In genomic region chr15:99415793-99416192, GRCm38 (mm10) we compare ENCODE assay signal across 8 mouse cellular contexts. TPM values are rescaled to one million over a fixed set of nuclear protein-coding genes. Genes with fewer than 3 reads are reported as not detected.
DNase-seq lines count a peak whose midpoint lies in the region; ATAC-seq and TF ChIP-seq lines count a peak whose summit lies in the region.

No protein-coding gene starts in this region.

- no peak overlapping the region for H3K9ac ChIP-seq in hindbrain, postnatal 0 days (replicated peaks; ENCODE audit: low read length)

- H3K4me3 ChIP-seq in hindbrain, postnatal 0 days (ENCODE audit: low read length), result no peak overlapping the region
- peak overlapping the region; percentile 86 for H3K4me3 ChIP-seq in megakaryocyte, embryonic 14.5 days (replicated peaks)

- peak; percentile 60; the same call in 1 of the 2 replicates for TF ChIP-seq CTCF in brain, embryonic 14.5 days (IDR thresholded peaks at IDR 0.05; ENCODE audit: borderline replicate concordance, extremely low read depth, insufficient read depth, insufficient read length)
- peak; percentile 74 for TF ChIP-seq CTCF in hindbrain, postnatal 0 days (IDR thresholded peaks at IDR 0.05; ENCODE audit: low read depth)

- H3K9me3 ChIP-seq in hindbrain, postnatal 0 days (ENCODE audit: low read length), result no peaks in the 10 kb centered on the region
- no peaks in the 10 kb centered on the region for H3K9me3 ChIP-seq in megakaryocyte, embryonic 14.5 days

- 26% methylated on average over 2 of the region's 2 CpGs for WGBS in hindbrain, postnatal 0 days

- no peak for TF ChIP-seq POLR2A in brain, embryonic 14.5 days (IDR thresholded peaks at IDR 0.05; ENCODE audit: borderline replicate concordance, extremely low read depth, insufficient read depth, insufficient read length, poor library complexity, severe bottlenecking)

- intact Hi-C loops in left cerebral cortex, postnatal 14 days (cut with DNase I), result loop anchor here (1.0 to 10.0 kb wide), 2 partner anchors 56 to 259 kb away; partner anchors contain the start of gene Asic1

- H3K27me3 ChIP-seq in hindbrain, postnatal 0 days (ENCODE audit: insufficient read depth, low read length), result no peaks in the 10 kb centered on the region
- H3K27me3 ChIP-seq in megakaryocyte, embryonic 14.5 days (replicated peaks), result no peaks in the 10 kb centered on the region

- no peak overlapping the region for H3K27ac ChIP-seq in hindbrain, postnatal 0 days

- DNase-seq in adrenal gland, postnatal 14 days, result peak; percentile 70
- DNase-seq in adrenal gland, postnatal 4 days (ENCODE audit: low spot score in 2 of 2), result no peak
- DNase-seq in left cerebral cortex, postnatal 14 days (ENCODE audit: low spot score in 2 of 2), result peak; percentile 61 to 67
- DNase-seq in left cerebral cortex, adult 8-10 months (ENCODE audit: low spot score in 2 of 2), result no peak
- no peak for DNase-seq in brain, embryonic 14.5 days (ENCODE audit: low read depth)
- DNase-seq in hindbrain, postnatal 0 days (ENCODE audit: low spot score), result peak; percentile 54
- no peak for DNase-seq in ovary, adult 18-20 months (ENCODE audit: low spot score)

- H3K4me2 ChIP-seq in hindbrain, postnatal 0 days (ENCODE audit: low read depth, low read length), result no peak overlapping the region

- no peak for ATAC-seq in hindbrain, postnatal 0 days

- peaks cover 4% of the 10 kb centered on the region for H3K4me1 ChIP-seq in hindbrain, postnatal 0 days (ENCODE audit: insufficient read depth, low read length)
- peaks cover 48% of the 10 kb centered on the region for H3K4me1 ChIP-seq in megakaryocyte, embryonic 14.5 days

- H3K36me3 ChIP-seq in hindbrain, postnatal 0 days (ENCODE audit: insufficient read depth, low read length), result no peaks in the 10 kb centered on the region
- H3K36me3 ChIP-seq in megakaryocyte, embryonic 14.5 days (replicated peaks; ENCODE audit: low read length), result peaks cover 26% of the 10 kb centered on the region

RNA-seq across cellular contexts. Expression of gene Tmbim6, which starts 23.1 kb away (rescaled TPM):
- total RNA-seq in adrenal gland, postnatal 14 days (2021), result 571 and 598 TPM in 2 replicates
- 100 to 1,000 TPM; 520 to 533 TPM for total RNA-seq in adrenal gland, postnatal 4 days (2021)
- total RNA-seq in left cerebral cortex, postnatal 14 days (2021), result 100 to 1,000 TPM; 330 to 349 TPM
- 100 to 1,000 TPM; 336 to 365 (median 345) TPM for total RNA-seq in left cerebral cortex, adult 8-10 months (2022)
- 214 and 221 TPM in 2 replicates for polyA plus RNA-seq in brain, embryonic 14.5 days (2012; rRNA removed)
- 323 and 346 TPM in 2 replicates for total RNA-seq in hindbrain, postnatal 0 days (2014; rRNA removed)
- polyA plus RNA-seq in hindbrain, postnatal 0 days (2015; fragmentation: Nextera tagmentation; extraction: Ambion mirVana), result 355 and 374 TPM in 2 replicates
- 206 and 441 TPM in 2 replicates for polyA plus RNA-seq in megakaryocyte, embryonic 14.5 days (2012; ENCODE audit: insufficient read depth, low replicate concordance)

RNA-seq across cellular contexts. Expression of gene Nckap5l, which starts 41.8 kb away (rescaled TPM):
- total RNA-seq in adrenal gland, postnatal 14 days (2021), result 25.6 and 29.0 TPM in 2 replicates
- 10 to 100 TPM; 35.7 to 44.5 TPM for total RNA-seq in adrenal gland, postnatal 4 days (2021)
- 10 to 100 TPM; 27.6 to 35.6 TPM for total RNA-seq in left cerebral cortex, postnatal 14 days (2021)
- total RNA-seq in left cerebral cortex, adult 8-10 months (2022), result 10 to 100 TPM; 19.1 to 22.9 (median 19.5) TPM
- polyA plus RNA-seq in brain, embryonic 14.5 days (2012; rRNA removed), result 18.6 and 29.0 TPM in 2 replicates
- total RNA-seq in hindbrain, postnatal 0 days (2014; rRNA removed), result 19.5 and 23.4 TPM in 2 replicates
- polyA plus RNA-seq in hindbrain, postnatal 0 days (2015; fragmentation: Nextera tagmentation; extraction: Ambion mirVana), result 10.0 and 11.4 TPM in 2 replicates
- polyA plus RNA-seq in megakaryocyte, embryonic 14.5 days (2012; ENCODE audit: insufficient read depth, low replicate concordance), result 13.8 and 16.8 TPM in 2 replicates

RNA-seq across cellular contexts. Expression of gene Fmnl3, which starts 45.5 kb away (rescaled TPM):
- total RNA-seq in adrenal gland, postnatal 14 days (2021), result 21.3 and 31.3 TPM in 2 replicates
- total RNA-seq in adrenal gland, postnatal 4 days (2021), result 10 to 100 TPM; 41.0 to 45.6 TPM
- 10 to 100 TPM; 11.3 to 13.4 TPM for total RNA-seq in left cerebral cortex, postnatal 14 days (2021)
- total RNA-seq in left cerebral cortex, adult 8-10 months (2022), result 10 to 100 TPM; 10.7 to 14.2 (median 12.7) TPM
- polyA plus RNA-seq in brain, embryonic 14.5 days (2012; rRNA removed), result 27.4 and 30.1 TPM in 2 replicates
- 11.9 and 15.2 TPM in 2 replicates for total RNA-seq in hindbrain, postnatal 0 days (2014; rRNA removed)
- 8.0 and 8.2 TPM in 2 replicates for polyA plus RNA-seq in hindbrain, postnatal 0 days (2015; fragmentation: Nextera tagmentation; extraction: Ambion mirVana)
- polyA plus RNA-seq in megakaryocyte, embryonic 14.5 days (2012; ENCODE audit: insufficient read depth, low replicate concordance), result 4.4 and 6.8 TPM in 2 replicates

RNA-seq across cellular contexts. Expression of gene Bcdin3d, which starts 58.7 kb away (rescaled TPM):
- 3.9 and 6.8 TPM in 2 replicates for total RNA-seq in adrenal gland, postnatal 14 days (2021)
- 1 to 10 TPM; 7.8 TPM for total RNA-seq in adrenal gland, postnatal 4 days (2021)
- 1 to 10 TPM; 4.7 to 4.8 TPM for total RNA-seq in left cerebral cortex, postnatal 14 days (2021)
- 1 to 10 TPM; 4.5 to 6.2 (median 6.2) TPM for total RNA-seq in left cerebral cortex, adult 8-10 months (2022)
- polyA plus RNA-seq in brain, embryonic 14.5 days (2012; rRNA removed), result 15.1 and 15.2 TPM in 2 replicates
- 10.1 and 13.7 TPM in 2 replicates for total RNA-seq in hindbrain, postnatal 0 days (2014; rRNA removed)
- polyA plus RNA-seq in hindbrain, postnatal 0 days (2015; fragmentation: Nextera tagmentation; extraction: Ambion mirVana), result 12.6 and 12.7 TPM in 2 replicates
- polyA plus RNA-seq in megakaryocyte, embryonic 14.5 days (2012; ENCODE audit: insufficient read depth, low replicate concordance), result 3.8 and 10.2 TPM in 2 replicates

Comparison
In these comparisons a context has a peak if more than half of its experiments do, and no peak if none do; other contexts are left out.
1. DNase-seq: peak in adrenal gland, postnatal 14 days (single experiment), left cerebral cortex, postnatal 14 days (2 of 2) and hindbrain, postnatal 0 days (single experiment); none in adrenal gland, postnatal 4 days (0 of 2), left cerebral cortex, adult 8-10 months (0 of 2), brain, embryonic 14.5 days (single experiment) and ovary, adult 18-20 months (single experiment).